Mouse (Mus musculus) fat pad, adult 2 months (tissue): Measurements from ENCODE around the gene Triml2.
A peak's percentile ranks its signal among the peaks of the same experiment; 100 is the strongest.

Experiments
- DNase-seq: peaks from one replicate; pipeline ENCODE4 v3.0.0-alpha.2; 2011; ENCODE audit warnings: low read depth, low spot score; ENCODE audit errors: extremely low read depth

Triml2 gene

DNA sequence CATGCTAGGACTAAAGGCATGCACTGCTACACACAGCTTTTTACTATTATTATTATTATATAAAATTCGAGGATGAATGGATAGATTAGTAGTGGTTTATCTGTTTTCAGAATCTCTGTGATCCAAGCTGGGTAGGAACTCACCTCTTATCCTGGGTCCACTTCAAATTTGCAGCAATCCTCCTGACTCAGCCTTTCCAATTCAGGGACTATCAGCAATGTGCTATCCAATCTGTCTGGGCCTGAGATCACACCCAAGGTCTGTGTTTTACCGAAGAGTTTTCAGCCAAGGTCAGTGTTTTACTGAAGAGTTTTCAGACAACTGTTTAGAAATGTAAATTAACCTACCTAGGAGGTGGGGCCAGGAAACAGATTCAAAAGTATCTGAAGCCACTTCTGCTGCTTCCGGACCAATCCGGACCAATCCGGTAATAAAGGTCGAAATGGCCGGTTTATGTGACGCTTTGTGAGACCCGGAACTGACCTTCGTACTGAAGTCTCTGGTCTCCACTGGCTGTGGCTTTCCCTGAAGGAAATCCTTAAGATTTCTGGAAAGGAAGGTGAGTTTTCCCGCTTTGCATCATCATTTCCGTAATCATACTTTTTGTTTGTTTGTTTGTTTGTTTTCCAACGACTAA lies at the start of gene Triml2:
TSS of gene Triml2 (plus strand) at position 488 of the 637 bp plus-strand sequence.
- DNase-seq = no peak

DNA sequence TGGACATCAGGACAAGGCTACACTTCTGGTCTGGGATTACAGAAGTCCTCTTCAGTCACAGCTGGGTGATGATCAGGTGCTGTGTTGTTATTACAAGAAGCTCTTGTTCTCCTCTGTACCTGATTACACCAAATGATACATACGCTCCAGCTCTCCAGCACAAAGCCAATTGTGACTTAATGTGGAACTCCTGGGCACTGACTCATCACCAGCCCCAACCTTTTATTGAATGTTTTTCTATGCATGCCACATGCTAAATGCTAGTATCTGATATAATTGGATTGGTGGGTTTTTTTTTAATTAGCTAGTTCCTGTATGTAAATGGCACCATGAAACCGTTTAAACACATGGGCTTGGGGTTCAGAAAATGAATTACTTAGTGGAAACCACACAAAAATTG lies 39.0 kb upstream of the Triml2 start, which contains the start of gene Triml1:
TSS of gene Triml1 (minus strand) at position 101 of the 400 bp plus-strand sequence.
- DNase-seq = no peak

DNA sequence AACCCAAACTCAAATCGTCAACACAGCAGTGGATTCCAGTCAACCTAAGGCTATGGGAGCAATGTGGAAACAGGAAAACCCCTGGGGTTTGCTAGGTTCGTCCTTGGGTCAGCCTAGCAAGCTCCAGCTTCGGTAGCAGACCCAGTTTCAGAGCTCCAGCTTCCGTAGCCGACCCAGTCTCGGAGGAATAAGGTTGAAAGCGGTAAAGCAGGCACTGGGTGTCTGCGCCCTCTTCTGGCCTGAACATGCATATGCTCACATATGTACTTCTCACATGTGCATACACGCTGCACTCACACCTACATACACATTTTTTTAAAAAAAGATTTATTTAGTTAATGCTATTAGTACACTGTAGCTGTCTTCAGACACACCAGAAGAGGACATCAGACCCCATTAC lies 31.0 kb upstream of the Triml2 start:
- DNase-seq = no peak

DNA sequence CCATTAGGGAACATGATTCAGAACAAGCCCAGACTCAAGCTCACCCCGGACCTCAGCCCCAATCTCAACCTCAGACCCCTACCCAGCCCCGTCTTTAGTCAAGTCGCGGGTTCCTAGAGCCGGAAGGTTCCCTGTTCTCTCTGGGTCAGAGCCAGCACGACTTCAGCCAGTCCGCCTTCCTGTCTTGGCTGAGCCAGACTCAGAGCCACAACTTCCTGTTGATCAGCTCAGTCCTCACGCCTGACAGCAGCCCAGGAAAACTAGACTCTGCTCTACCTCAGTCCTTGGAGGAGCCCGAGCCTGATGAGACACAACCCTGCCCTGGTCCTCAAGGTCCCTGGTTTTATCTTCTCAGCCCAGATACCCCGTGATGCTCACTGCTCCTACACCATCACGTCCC lies 17.1 kb upstream of the Triml2 start:
- DNase-seq = no peak

DNA sequence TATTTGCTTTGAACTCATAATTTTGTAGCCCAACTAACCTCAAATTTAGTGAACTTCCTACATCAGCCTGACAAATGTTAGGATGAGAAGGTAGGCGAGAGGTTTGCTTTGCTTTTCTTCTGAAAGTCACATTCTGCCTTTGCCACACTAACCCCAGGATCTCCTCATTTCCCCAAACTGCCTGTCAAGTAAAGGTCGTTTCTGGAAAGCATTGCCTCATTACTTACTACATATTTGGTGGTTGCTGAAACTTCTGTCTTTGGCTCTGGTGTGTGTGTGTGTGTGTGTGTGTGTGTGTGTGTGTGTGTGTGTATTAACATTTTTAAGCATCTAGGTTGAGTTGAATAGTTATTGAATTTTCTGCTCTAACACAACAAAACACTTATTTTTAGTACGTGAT lies 15.9 kb upstream of the Triml2 start:
- no peak for DNase-seq

DNA sequence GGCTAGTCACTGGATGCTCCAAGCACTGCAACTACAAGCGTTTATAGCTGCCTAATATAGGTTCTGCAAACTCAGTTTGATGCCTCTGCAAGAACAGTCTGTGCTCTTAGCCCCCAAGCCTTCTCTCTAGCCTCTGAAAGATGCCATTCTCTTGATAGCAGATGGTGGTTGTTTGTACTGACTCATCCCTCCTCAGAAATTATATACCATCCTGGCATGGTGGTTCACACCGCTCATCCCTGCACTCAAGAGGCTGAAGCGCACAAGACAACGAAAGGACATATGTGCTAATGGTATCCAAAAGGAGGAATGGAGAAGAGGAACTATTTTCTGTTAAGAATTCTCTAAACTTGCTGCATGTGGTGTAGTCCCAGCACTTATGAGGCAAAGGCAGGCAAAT lies 12.3 kb upstream of the Triml2 start:
- no peak for DNase-seq

DNA sequence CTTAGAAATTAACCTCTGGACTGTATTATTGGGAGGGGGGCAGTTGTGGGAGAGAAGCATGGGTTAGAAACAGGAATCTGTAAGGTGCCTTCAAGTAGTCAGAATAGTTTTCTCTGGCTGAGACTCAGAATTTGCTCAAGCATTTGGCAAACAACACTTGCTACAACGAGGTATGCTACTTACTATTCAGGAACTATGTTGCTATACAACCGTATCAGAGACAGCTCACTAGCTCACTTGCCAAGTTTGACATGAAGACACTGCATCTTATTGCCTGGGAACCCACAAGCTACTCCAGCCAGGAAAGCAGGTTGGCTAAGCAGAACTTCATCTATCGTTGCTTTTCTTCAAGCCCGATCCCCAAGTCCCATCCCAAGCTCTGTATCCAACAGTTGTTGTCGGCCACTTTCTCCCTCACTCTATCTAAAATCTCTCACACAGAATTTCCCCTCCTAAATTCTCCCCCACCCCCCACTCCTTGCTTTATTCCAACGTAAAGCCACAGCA lies 11.0 kb upstream of the Triml2 start:
- no peak for DNase-seq

DNA sequence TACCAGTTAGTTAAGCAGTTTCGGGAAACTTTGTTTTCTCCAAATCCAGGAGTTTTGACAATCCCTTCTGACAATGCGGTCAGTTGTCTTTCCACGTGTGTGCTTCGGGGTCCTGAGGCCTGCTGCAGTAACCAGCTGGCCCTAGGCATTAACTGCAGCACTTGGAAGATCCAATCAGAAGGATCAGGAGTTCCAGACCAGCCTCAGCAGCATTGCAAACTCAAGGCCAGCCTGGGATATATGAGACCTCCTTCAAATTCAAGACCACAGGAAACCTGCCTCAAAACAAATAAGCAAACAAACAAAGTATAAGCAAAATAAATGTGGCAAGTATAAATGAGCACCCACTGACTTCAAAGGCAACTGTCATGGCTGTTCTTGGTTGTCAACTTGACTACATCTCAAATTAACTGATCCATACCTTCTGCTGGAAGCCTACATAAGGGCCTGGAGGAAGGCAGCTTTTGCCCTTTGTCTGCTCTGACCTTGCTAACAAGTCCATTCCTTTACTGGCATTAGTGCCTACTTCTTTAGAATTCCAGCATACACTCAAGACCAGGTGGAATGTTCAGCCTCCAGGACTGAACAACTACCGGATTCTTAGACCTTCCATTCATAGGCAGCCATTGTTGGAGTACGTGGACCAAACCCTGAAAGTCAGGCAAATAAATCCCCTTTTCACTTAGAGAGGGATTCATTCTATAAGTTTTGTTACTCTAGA lies 3.4 kb upstream of the Triml2 start:
- DNase-seq = no peak

DNA sequence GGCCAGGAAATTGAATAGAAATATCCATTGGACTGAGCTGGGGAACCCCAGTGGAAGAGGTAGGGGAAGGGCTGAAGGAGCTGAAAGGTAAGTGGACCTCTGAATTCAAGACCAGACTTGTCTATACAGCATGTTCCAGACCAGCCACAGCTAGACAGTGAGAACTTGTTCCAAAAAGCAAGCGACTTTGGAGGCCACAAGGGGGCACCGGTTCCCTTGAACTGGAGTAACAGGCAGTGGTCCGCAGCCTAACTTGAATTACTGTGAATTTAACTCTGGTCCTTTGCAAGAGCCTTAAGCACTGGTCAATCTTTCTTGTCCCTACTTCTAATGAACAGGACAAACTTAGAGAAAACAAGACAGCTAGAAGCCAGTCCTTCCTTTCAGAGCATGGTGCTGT lies 2.1 kb upstream of the Triml2 start:
- no peak for DNase-seq

DNA sequence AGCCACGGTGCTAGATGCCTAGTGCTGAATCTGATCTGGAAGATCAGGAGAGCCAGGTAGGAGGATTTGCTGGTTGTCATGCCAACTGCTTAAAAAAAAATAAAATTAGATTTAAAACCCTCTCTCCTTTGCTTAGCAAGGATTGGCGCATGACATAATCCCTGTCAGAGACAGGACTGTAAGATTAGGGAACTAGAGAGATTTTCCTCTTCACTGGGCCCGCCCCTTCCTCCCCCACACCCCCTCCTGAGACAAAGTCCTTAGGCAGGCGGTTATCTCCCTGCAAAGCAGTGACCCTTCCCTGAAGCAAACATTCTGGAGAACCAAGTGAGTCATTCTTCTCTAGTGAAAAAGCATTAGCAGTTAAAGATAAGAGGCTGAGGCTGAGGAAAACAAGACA lies 1.2 kb upstream of the Triml2 start:
- DNase-seq = no peak

DNA sequence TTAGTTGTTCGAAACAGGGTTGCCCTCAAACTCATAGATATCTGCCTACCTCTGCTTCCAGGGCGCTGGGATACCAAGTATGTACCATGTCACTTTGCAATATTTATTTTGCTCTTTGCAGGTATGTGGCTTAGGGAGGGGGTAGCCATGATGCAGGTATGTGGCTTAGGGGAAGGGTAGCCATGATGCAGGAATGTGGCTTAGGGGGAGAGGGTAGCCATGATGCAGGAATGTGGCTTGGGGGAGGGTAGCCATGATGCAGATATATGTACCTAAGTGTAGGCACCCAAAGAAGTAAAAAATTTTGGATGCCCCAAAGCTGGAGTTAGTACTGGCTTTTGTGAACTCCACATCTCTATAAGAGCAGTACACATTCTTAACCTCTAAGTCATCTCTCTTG lies 1.9 kb downstream of the Triml2 start:
- no peak for DNase-seq

DNA sequence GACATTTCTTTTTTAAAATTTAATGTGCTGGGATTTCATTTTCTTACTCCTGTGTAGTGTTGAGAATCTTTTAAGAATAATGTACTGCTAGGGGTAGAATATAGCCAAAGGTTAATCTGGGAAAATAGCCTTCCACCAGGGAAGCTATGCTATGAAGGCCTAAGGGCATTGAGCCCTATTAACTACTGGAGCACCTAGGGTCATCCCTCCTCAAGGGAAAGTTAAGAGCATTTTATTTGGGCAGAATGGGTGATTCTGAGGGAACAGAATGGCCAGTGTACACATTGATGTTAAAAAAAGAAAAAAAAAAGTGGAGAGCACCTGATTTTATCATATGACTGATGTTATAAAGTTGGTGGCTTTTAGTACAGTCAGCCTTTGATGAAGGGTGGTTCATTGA lies 35.2 kb downstream of the Triml2 start:
- DNase-seq = no peak

DNA sequence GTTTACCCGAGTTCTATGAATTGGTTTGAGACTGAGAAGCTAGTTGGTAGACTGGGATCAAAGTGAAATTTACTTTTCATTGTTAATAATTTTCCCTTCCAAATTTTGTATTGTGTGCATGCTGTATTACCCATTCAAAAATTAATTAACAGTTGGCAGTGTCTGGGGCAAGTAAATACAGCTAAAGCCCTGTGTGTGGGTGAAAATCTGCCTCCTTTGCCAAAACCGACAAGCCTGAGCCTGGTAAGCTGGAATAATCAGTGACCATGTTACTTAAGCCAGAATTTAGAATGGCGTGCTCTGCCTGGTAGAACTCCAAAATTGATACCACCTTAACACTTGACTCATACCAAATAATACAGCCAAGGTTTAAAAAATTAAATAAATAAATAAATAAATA lies 63.0 kb downstream of the Triml2 start:
- peak; percentile 68 for DNase-seq
